Mouse (Mus musculus) lung, adult 2 months (tissue): ENCODE results near the gene Ncor2.

ENCODE experiments used
- CTCF ChIP-seq: fragments of 200-500 bp; IDR thresholded peaks from 2 replicates; pipeline ENCODE4 v1.5.1; 2011; ENCODE audit warnings: mild to moderate bottlenecking, low read length, control low read depth; ENCODE audit not compliant: insufficient read depth
- POLR2A ChIP-seq: fragments of 200-500 bp; IDR thresholded peaks from 2 replicates; pipeline ENCODE4 v1.6.1; 2011; ENCODE audit warnings: low read depth, mild to moderate bottlenecking, control low read depth, low read length, borderline replicate concordance; ENCODE audit errors: extremely low read depth

- TF ChIP-seq POLR2A: no peak
- no peak for TF ChIP-seq CTCF
Measured at GRCm38 (mm10) chr5:125149142-125149541, 29.9 kb downstream of the Ncor2 start.
